Mouse (Mus musculus): Measurements from ENCODE around the gene Coro2b. TPM values are rescaled to one million over a fixed set of nuclear protein-coding genes. Genes with fewer than 3 reads are reported as not detected.

The Coro2b gene
- polyA plus RNA-seq, 1 experiment from 2014 or later: 11.0 TPM

DNA sequence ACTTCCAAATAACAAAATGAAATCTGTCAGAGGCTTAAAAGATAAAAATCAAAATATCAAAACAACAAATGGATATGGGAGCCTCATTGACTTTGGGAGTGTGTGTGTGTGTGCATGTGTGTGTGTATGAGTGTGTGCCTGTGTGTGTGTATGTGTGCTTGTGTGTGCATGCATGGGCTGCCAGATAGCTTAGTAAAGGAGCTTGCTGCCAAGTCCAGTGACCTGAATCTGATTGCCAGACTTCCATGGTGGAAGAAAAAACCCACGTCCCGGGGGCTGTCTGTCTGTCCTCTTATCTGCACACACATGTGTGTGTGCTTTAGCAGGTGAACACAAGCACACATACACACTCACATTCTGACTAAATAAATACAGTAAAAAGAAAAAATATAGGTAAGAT lies 143.3 kb downstream of the Coro2b start:
- H3K4me1 ChIP-seq (replicated peaks; ENCODE audit: insufficient read depth, low read length): no peaks in the 10 kb centered on the region
- no peaks in the 10 kb centered on the region for H3K27me3 ChIP-seq (ENCODE audit: insufficient read depth, low read length)
- TF ChIP-seq CTCF (IDR thresholded peaks at IDR 0.05; ENCODE audit: low read depth): no peak
- H3K27ac ChIP-seq: no peak overlapping the region
- DNase-seq (ENCODE audit: low spot score) (no peak), ATAC-seq (replicated peaks; ENCODE audit: low FRiP score, low read depth) (no peak)
- no peaks in the 10 kb centered on the region for H3K9me3 ChIP-seq (replicated peaks; ENCODE audit: low read length)
- WGBS: 51% methylated on average over 2 of the region's 2 CpGs
- no peak overlapping the region for H3K4me3 ChIP-seq (replicated peaks; ENCODE audit: low read depth, low read length)
- no peak overlapping the region for H3K9ac ChIP-seq (ENCODE audit: low read depth, low read length)
- H3K36me3 ChIP-seq (ENCODE audit: insufficient read depth, low read length): no peaks in the 10 kb centered on the region
- no peak overlapping the region for H3K4me2 ChIP-seq (ENCODE audit: low read length)

DNA sequence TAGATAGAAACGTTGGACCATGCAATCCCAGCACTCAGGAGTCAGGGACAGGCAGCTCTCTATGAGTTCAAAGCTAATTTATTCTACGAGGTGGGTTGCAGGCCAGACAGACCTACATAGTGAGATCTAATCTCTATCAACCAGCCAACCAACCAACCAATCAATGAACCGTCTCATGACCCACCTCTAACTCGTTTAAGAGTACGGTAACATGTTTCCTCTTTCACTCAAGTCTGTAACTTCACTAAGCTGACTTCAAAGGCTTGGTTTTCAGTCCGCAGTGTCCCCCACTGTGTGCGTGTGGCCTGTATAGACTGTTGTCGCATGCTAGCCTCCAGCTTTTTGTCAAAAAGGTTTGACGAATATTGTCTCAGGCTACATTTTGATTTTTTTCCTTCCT lies 147.1 kb downstream of the Coro2b start:
- H3K9me3 ChIP-seq (replicated peaks; ENCODE audit: low read length): no peaks in the 10 kb centered on the region
- H3K27me3 ChIP-seq (ENCODE audit: insufficient read depth, low read length): no peaks in the 10 kb centered on the region
- H3K27ac ChIP-seq: peak overlapping the region; percentile 50; the same call in 1 of the 2 replicates
- H3K4me3 ChIP-seq (replicated peaks; ENCODE audit: low read depth, low read length): no peak overlapping the region
- no peak overlapping the region for H3K9ac ChIP-seq (ENCODE audit: low read depth, low read length)
- DNase-seq (ENCODE audit: low spot score) (no peak), ATAC-seq (replicated peaks; ENCODE audit: low FRiP score, low read depth) (no peak)
- H3K4me1 ChIP-seq (replicated peaks; ENCODE audit: insufficient read depth, low read length): no peaks in the 10 kb centered on the region
- H3K4me2 ChIP-seq (ENCODE audit: low read length): no peak overlapping the region
- TF ChIP-seq CTCF (IDR thresholded peaks at IDR 0.05; ENCODE audit: low read depth): no peak
- no peaks in the 10 kb centered on the region for H3K36me3 ChIP-seq (ENCODE audit: insufficient read depth, low read length)
- WGBS: 53% methylated on average over 9 of the region's 9 CpGs

GRCm38 (mm10) chr9:62385727-62386518 lies 150.9 kb downstream of the Coro2b start:
- Histone ChIP-seq H3K27ac (no peak overlapping the region), H3K36me3 (ENCODE audit: insufficient read depth, low read length) (no peaks in the 10 kb centered on the region), H3K27me3 (ENCODE audit: insufficient read depth, low read length) (no peaks in the 10 kb centered on the region), H3K4me1 (replicated peaks; ENCODE audit: insufficient read depth, low read length) (no peaks in the 10 kb centered on the region), H3K9ac (ENCODE audit: low read depth, low read length) (no peak overlapping the region), H3K4me2 (ENCODE audit: low read length) (no peak overlapping the region), H3K4me3 (replicated peaks; ENCODE audit: low read depth, low read length) (no peak overlapping the region), H3K9me3 (replicated peaks; ENCODE audit: low read length) (no peaks in the 10 kb centered on the region)
- no peak for ATAC-seq (replicated peaks; ENCODE audit: low FRiP score, low read depth)
- no peak for TF ChIP-seq CTCF (IDR thresholded peaks at IDR 0.05; ENCODE audit: low read depth)
- no peak for DNase-seq (ENCODE audit: low spot score)
- 79% methylated on average over 4 of the region's 4 CpGs for WGBS

GRCm38 (mm10) chr9:62385062-62385461 lies 151.8 kb downstream of the Coro2b start:
- Histone ChIP-seq H3K36me3 (ENCODE audit: insufficient read depth, low read length) (peaks cover 4% of the 10 kb centered on the region; the same call in 1 of the 2 replicates), H3K4me2 (ENCODE audit: low read length) (no peak overlapping the region), H3K27ac (no peak overlapping the region), H3K27me3 (ENCODE audit: insufficient read depth, low read length) (no peaks in the 10 kb centered on the region), H3K4me1 (replicated peaks; ENCODE audit: insufficient read depth, low read length) (no peaks in the 10 kb centered on the region), H3K9ac (ENCODE audit: low read depth, low read length) (no peak overlapping the region), H3K9me3 (replicated peaks; ENCODE audit: low read length) (no peaks in the 10 kb centered on the region), H3K4me3 (replicated peaks; ENCODE audit: low read depth, low read length) (no peak overlapping the region)
- ATAC-seq (replicated peaks; ENCODE audit: low FRiP score, low read depth) (no peak), DNase-seq (ENCODE audit: low spot score) (no peak)
- WGBS: 85% methylated on average over 6 of the region's 6 CpGs
- no peak for TF ChIP-seq CTCF (IDR thresholded peaks at IDR 0.05; ENCODE audit: low read depth)

DNA sequence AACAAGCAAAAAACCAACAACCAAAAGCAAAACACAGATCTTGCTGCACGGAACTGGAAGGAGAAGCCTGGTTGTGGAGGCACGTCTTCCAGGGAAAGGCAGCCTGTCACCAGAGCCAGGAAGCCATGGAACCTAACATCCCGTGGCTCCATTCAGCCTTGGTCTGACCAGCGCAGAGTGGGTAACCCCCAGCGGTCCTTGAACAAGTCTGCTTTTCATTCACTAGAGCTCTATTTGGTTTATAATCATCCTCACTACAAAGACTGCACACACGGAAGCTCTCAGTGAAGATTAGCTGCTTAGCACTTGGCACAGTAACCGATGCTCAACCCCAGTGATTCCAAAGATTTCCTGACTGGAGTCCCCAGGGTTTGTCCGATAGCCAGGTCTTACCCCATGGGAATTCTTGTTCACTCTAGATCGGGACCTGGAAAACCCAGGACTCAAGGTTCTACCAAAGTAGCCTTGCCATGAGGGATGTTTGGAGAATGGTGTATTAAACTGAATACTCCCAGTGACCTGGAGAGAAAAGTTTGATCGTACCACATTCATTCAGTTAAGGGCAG lies 154.2 kb downstream of the Coro2b start:
- 74% methylated on average over 10 of the region's 10 CpGs for WGBS

DNA sequence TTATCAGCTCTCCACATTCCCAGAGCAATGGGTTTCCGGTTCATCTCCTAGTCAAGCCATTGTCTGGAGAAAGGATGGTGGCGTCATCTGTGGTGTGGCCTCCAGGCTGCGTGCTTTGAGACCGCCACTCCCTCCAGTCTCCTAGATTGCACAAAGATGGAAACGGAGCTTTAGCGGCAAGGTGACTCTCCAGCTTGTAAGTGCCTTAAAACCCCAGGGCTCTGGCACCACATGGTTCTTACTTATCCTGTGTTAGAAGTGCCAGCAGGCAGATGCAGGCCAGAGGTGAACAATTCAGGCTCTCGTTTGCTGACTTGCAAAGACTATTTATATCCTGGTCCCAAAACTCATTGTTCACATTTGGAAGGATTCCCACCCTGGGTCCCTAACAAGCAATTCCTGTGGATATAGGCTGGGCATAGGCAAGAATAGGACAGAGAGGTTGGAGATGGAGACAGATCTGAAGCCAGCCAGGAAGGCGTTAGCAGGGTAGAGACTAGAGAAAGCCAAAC lies 155.4 kb downstream of the Coro2b start:
- Histone ChIP-seq H3K4me3 (replicated peaks; ENCODE audit: low read depth, low read length) (no peak overlapping the region), H3K9me3 (replicated peaks; ENCODE audit: low read length) (no peaks in the 10 kb centered on the region), H3K36me3 (ENCODE audit: insufficient read depth, low read length) (peaks cover 29% of the 10 kb centered on the region), H3K4me1 (replicated peaks; ENCODE audit: insufficient read depth, low read length) (no peaks in the 10 kb centered on the region), H3K9ac (ENCODE audit: low read depth, low read length) (no peak overlapping the region), H3K27ac (peak overlapping the region; percentile 50; the same call in 1 of the 2 replicates), H3K4me2 (ENCODE audit: low read length) (no peak overlapping the region), H3K27me3 (ENCODE audit: insufficient read depth, low read length) (no peaks in the 10 kb centered on the region)
- DNase-seq (ENCODE audit: low spot score) (no peak), ATAC-seq (replicated peaks; ENCODE audit: low FRiP score, low read depth) (no peak)
- TF ChIP-seq CTCF (IDR thresholded peaks at IDR 0.05; ENCODE audit: low read depth): no peak
- 49% methylated on average over 8 of the region's 8 CpGs for WGBS

More for the DNA sequence above, 154.2 kb downstream of the Coro2b start:
- Histone ChIP-seq H3K9ac (ENCODE audit: low read depth, low read length) (no peak overlapping the region), H3K27ac (no peak overlapping the region), H3K4me2 (ENCODE audit: low read length) (no peak overlapping the region), H3K27me3 (ENCODE audit: insufficient read depth, low read length) (no peaks in the 10 kb centered on the region), H3K4me3 (replicated peaks; ENCODE audit: low read depth, low read length) (no peak overlapping the region), H3K4me1 (replicated peaks; ENCODE audit: insufficient read depth, low read length) (no peaks in the 10 kb centered on the region), H3K9me3 (replicated peaks; ENCODE audit: low read length) (no peaks in the 10 kb centered on the region), H3K36me3 (ENCODE audit: insufficient read depth, low read length) (peaks cover 18% of the 10 kb centered on the region)
- no peak for ATAC-seq (replicated peaks; ENCODE audit: low FRiP score, low read depth)
- no peak for TF ChIP-seq CTCF (IDR thresholded peaks at IDR 0.05; ENCODE audit: low read depth)
- no peak for DNase-seq (ENCODE audit: low spot score)
